Mouse (Mus musculus): Measurements from ENCODE around the gene Scgb1b10. TPM values are rescaled to one million over a fixed set of nuclear protein-coding genes. Genes with fewer than 3 reads are reported as not detected.
"Not testable (repeated sequence)": the region's sequence is repeated elsewhere in the genome, so short reads cannot be mapped to it uniquely, and the experiment has no call there.

Scgb1b10 gene
- not detected in 2 replicates for polyA plus RNA-seq (2012)

DNA sequence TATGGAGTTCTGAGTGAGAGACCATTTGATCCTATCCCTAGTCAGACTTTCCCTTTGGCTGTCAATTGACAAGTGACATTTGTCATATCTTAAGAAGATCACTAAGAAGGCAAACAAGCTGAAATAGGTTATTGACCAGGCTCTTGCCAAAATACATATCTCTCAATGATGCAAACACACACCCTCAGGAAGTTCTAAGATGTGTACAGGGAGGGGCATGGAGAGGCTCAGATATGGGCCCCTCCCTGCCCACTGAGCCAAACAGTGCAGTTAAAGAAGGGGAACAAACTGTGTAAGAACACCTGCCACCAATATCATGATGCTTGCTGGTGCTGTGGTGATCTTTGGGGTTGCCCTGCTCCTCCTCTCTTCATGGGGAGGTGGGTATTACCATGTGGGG is at the start of gene Scgb1b10:
Gene Scgb1b10, plus strand, starts transcription at position 301 of the 400 bp plus-strand sequence.
- not testable (repeated sequence) for H3K27me3 ChIP-seq (ENCODE audit: control insufficient read depth); H3K4me1 ChIP-seq (ENCODE audit: control insufficient read depth); H3K4me3 ChIP-seq (replicated peaks); H3K9me3 ChIP-seq (ENCODE audit: control insufficient read depth, low read length); H3K36me3 ChIP-seq (ENCODE audit: control insufficient read depth)

Other genes with a start within 250 kb of the Scgb1b10 start
- not detected in 2 replicates for gene Scgb2b11, start 110.3 kb downstream of the Scgb1b10 start, polyA plus RNA-seq (2012)
- not detected in 2 replicates for gene Scgb1b11, start 122.0 kb downstream of the Scgb1b10 start, polyA plus RNA-seq (2012)
- gene Scgb2b12, start 226.4 kb downstream of the Scgb1b10 start, polyA plus RNA-seq (2012): not detected in 2 replicates
- gene Scgb1b12, start 233.3 kb downstream of the Scgb1b10 start, polyA plus RNA-seq (2012): not detected in 2 replicates

Measured in erythroblast, embryonic 14.5 days (primary cell).